Comparison of ENCODE assay signal across 19 mouse cellular contexts in genomic region chr2:67901574-67901973, GRCm38 (mm10).
"Had no signal": no experiment of that assay in that cellular context is flagged by ENCODE, and none has a peak within 500 bp of the region (broad histone marks: within the 10 kb centered on the region; RNA-seq: fewer than 3 reads in every experiment).

No protein-coding gene starts in this region.

- H3K27me3 ChIP-seq: liver, embryonic 12.5 days; liver, embryonic 15.5 days; lung, embryonic 15.5 days; megakaryocyte, embryonic 14.5 days; midbrain, embryonic 13.5 days; neural tube, embryonic 13.5 days had no signal

- H3K9ac ChIP-seq: liver, embryonic 12.5 days; liver, embryonic 15.5 days; lung, embryonic 15.5 days; midbrain, embryonic 13.5 days; neural tube, embryonic 13.5 days had no signal

- H3K9me3 ChIP-seq: liver, embryonic 12.5 days; liver, embryonic 15.5 days; lung, embryonic 15.5 days; midbrain, embryonic 10.5 days; midbrain, embryonic 13.5 days; neural tube, embryonic 13.5 days had no signal

- H3K4me3 ChIP-seq: liver, embryonic 12.5 days; liver, embryonic 15.5 days; lung, embryonic 15.5 days; megakaryocyte, embryonic 14.5 days; midbrain, embryonic 10.5 days; midbrain, embryonic 13.5 days; myocyte; neural tube, embryonic 13.5 days had no signal

- H3K4me1 ChIP-seq: liver, embryonic 12.5 days; liver, embryonic 15.5 days; lung, embryonic 15.5 days; megakaryocyte, embryonic 14.5 days had no signal

- ATAC-seq: liver, embryonic 12.5 days; midbrain, embryonic 13.5 days had no signal

- DNase-seq: kidney, adult 2 months; kidney, postnatal 25 days; lung, adult 18-20 months; lung, postnatal 10 days; lung, postnatal 36 days; right cerebral cortex, postnatal 4 days; thymus, adult 2 months; thymus, postnatal 14 days; thymus, postnatal 4 days had no signal

- H3K27ac ChIP-seq: kidney, postnatal 0 days; liver, embryonic 12.5 days; liver, embryonic 15.5 days; lung, embryonic 15.5 days; midbrain, embryonic 10.5 days; midbrain, embryonic 13.5 days; neural tube, embryonic 13.5 days; stomach, postnatal 0 days had no signal

- H3K4me2 ChIP-seq: liver, embryonic 12.5 days; liver, embryonic 15.5 days; lung, embryonic 15.5 days; midbrain, embryonic 13.5 days; neural tube, embryonic 13.5 days had no signal

- H3K36me3 ChIP-seq: liver, embryonic 12.5 days; liver, embryonic 15.5 days; lung, embryonic 15.5 days; midbrain, embryonic 10.5 days; midbrain, embryonic 13.5 days; neural tube, embryonic 13.5 days had no signal
